Mouse (Mus musculus) erythroblast, embryonic 14.5 days (primary cell): ENCODE measurements around the gene Crabp2. TPM values are rescaled to one million over a fixed set of nuclear protein-coding genes. Genes with fewer than 3 reads are reported as not detected.

Experiments
- H3K27me3 ChIP-seq: 2 replicates; pipeline ENCODE4 v1.6.1; 2012; ENCODE audit warnings: inconsistent platforms; ENCODE audit not compliant: control insufficient read depth
- H3K36me3 ChIP-seq: 2 replicates; pipeline ENCODE4 v1.6.1; 2012; ENCODE audit warnings: mild to moderate bottlenecking, inconsistent platforms; ENCODE audit not compliant: control insufficient read depth
- H3K4me1 ChIP-seq: 2 replicates; pipeline ENCODE4 v1.6.1; 2012; ENCODE audit warnings: inconsistent platforms; ENCODE audit not compliant: control insufficient read depth
- H3K4me3 ChIP-seq: replicated peaks from 2 replicates; pipeline ENCODE3; 2012; ENCODE audit warnings: moderate library complexity, mild to moderate bottlenecking, inconsistent platforms
- H3K9me3 ChIP-seq: 2 replicates; pipeline ENCODE4 v1.6.1; 2012; ENCODE audit warnings: low read length, inconsistent platforms, mixed read lengths; ENCODE audit not compliant: control insufficient read depth
- GATA1 ChIP-seq: IDR thresholded peaks from 2 replicates; pipeline ENCODE4 v1.6.1; 2012; ENCODE audit warnings: low read length, inconsistent platforms, mixed read lengths
- TAL1 ChIP-seq: IDR thresholded peaks from 3 replicates; pipeline ENCODE4 v1.6.1; 2012; ENCODE audit warnings: low read length, inconsistent platforms, mixed read lengths
- polyA plus RNA-seq: library from polyadenylated mRNA; stranded (reverse); fragments of >175 nt; gene quantifications from 2 replicates; pipeline ENCODE4 v1.2.3, GENCODE M21; 2012

Crabp2 gene
- polyA plus RNA-seq, 1 experiment, result not detected

GRCm38 (mm10) chr3:87935776-87936175 lies 12.7 kb upstream of the Crabp2 start:
- TF ChIP-seq TAL1 (no peak), GATA1 (no peak)
- Histone ChIP-seq H3K4me1 (peaks cover 44% of the 10 kb centered on the region), H3K36me3 (peaks cover 91% of the 10 kb centered on the region), H3K9me3 (no peaks in the 10 kb centered on the region), H3K27me3 (no peaks in the 10 kb centered on the region), H3K4me3 (no peak overlapping the region)

- Histone ChIP-seq H3K9me3 (no peaks in the 10 kb centered on the region), H3K36me3 (peaks cover 81% of the 10 kb centered on the region), H3K4me1 (peaks cover 4% of the 10 kb centered on the region), H3K27me3 (peaks cover 14% of the 10 kb centered on the region), H3K4me3 (no peak overlapping the region)
- no peak for TF ChIP-seq TAL1
- TF ChIP-seq GATA1, result no peak
Measured at GRCm38 (mm10) chr3:87940611-87941010, 7.9 kb upstream of the Crabp2 start.

GRCm38 (mm10) chr3:87942471-87942870 lies 6.0 kb upstream of the Crabp2 start:
- no peak for TF ChIP-seq TAL1
- TF ChIP-seq GATA1, result no peak
- no peak overlapping the region for H3K4me3 ChIP-seq
- H3K9me3 ChIP-seq, result no peaks in the 10 kb centered on the region; the same call in 1 of the 2 replicates
- peaks cover 2% of the 10 kb centered on the region; the same call in 1 of the 2 replicates for H3K4me1 ChIP-seq
- H3K36me3 ChIP-seq, result peaks cover 65% of the 10 kb centered on the region
- peaks cover 32% of the 10 kb centered on the region for H3K27me3 ChIP-seq

- no peak for TF ChIP-seq TAL1
- no peak for TF ChIP-seq GATA1
- H3K4me1 ChIP-seq, result peaks cover 2% of the 10 kb centered on the region
- no peak overlapping the region for H3K4me3 ChIP-seq
- H3K27me3 ChIP-seq, result peaks cover 44% of the 10 kb centered on the region
- H3K36me3 ChIP-seq, result peaks cover 54% of the 10 kb centered on the region
- H3K9me3 ChIP-seq, result no peaks in the 10 kb centered on the region; the same call in 1 of the 2 replicates
Measured at GRCm38 (mm10) chr3:87943586-87943985, 4.9 kb upstream of the Crabp2 start.

GRCm38 (mm10) chr3:87944838-87945600 lies 3.4 kb upstream of the Crabp2 start:
- H3K4me1 ChIP-seq, result peaks cover 2% of the 10 kb centered on the region
- peaks cover 39% of the 10 kb centered on the region for H3K36me3 ChIP-seq
- TF ChIP-seq TAL1 (no peak), GATA1 (no peak)
- no peak overlapping the region for H3K4me3 ChIP-seq
- no peaks in the 10 kb centered on the region; the same call in 1 of the 2 replicates for H3K9me3 ChIP-seq
- peaks cover 58% of the 10 kb centered on the region for H3K27me3 ChIP-seq

- H3K27me3 ChIP-seq, result peaks cover 67% of the 10 kb centered on the region
- H3K36me3 ChIP-seq, result peaks cover 31% of the 10 kb centered on the region
- peaks cover 2% of the 10 kb centered on the region for H3K4me1 ChIP-seq
- no peak for TF ChIP-seq GATA1
- TF ChIP-seq TAL1, result no peak
- H3K9me3 ChIP-seq, result no peaks in the 10 kb centered on the region; the same call in 1 of the 2 replicates
- no peak overlapping the region for H3K4me3 ChIP-seq
Measured at GRCm38 (mm10) chr3:87945781-87946540, 2.5 kb upstream of the Crabp2 start.

GRCm38 (mm10) chr3:87946541-87946860 lies 2.0 kb upstream of the Crabp2 start:
- TF ChIP-seq GATA1, result no peak
- TF ChIP-seq TAL1, result no peak
- H3K36me3 ChIP-seq, result peaks cover 25% of the 10 kb centered on the region
- no peak overlapping the region for H3K4me3 ChIP-seq
- peaks cover 2% of the 10 kb centered on the region for H3K4me1 ChIP-seq
- H3K27me3 ChIP-seq, result peaks cover 73% of the 10 kb centered on the region
- H3K9me3 ChIP-seq, result no peaks in the 10 kb centered on the region; the same call in 1 of the 2 replicates

GRCm38 (mm10) chr3:87947056-87947810 lies 1.2 kb upstream of the Crabp2 start:
- TF ChIP-seq TAL1 (no peak), GATA1 (no peak)
- Histone ChIP-seq H3K4me3 (no peak overlapping the region), H3K27me3 (peaks cover 80% of the 10 kb centered on the region), H3K4me1 (peaks cover 2% of the 10 kb centered on the region), H3K9me3 (no peaks in the 10 kb centered on the region; the same call in 1 of the 2 replicates), H3K36me3 (peaks cover 18% of the 10 kb centered on the region)

GRCm38 (mm10) chr3:87947811-87948199 lies 661 bp upstream of the Crabp2 start:
- H3K4me1 ChIP-seq, result peaks cover 2% of the 10 kb centered on the region
- TF ChIP-seq GATA1 (no peak), TAL1 (no peak)
- peaks cover 86% of the 10 kb centered on the region for H3K27me3 ChIP-seq
- H3K4me3 ChIP-seq, result no peak overlapping the region
- H3K36me3 ChIP-seq, result peaks cover 13% of the 10 kb centered on the region
- H3K9me3 ChIP-seq, result no peaks in the 10 kb centered on the region; the same call in 1 of the 2 replicates
